Mouse (Mus musculus): Measurements from ENCODE around the gene Ndufa12. TPM values are rescaled to one million over a fixed set of nuclear protein-coding genes. Genes with fewer than 3 reads are reported as not detected.

Ndufa12 gene
- polyA plus RNA-seq, 2 experiments: 198 to 377 TPM

GRCm38 (mm10) chr10:94161051-94161765 is 37.3 kb upstream of the Ndufa12 start:
- no peak overlapping the region for H3K4me3 ChIP-seq (replicated peaks; ENCODE audit: low read length)
- no peak for DNase-seq (ENCODE audit: low spot score)
- H3K9me3 ChIP-seq (ENCODE audit: control insufficient read depth, low read length): no peaks in the 10 kb centered on the region
- no peaks in the 10 kb centered on the region for H3K27me3 ChIP-seq (ENCODE audit: control insufficient read depth, insufficient read depth, low read length)
- H3K4me1 ChIP-seq (ENCODE audit: control insufficient read depth, insufficient read depth, low read length): no peaks in the 10 kb centered on the region
- H3K4me2 ChIP-seq (replicated peaks; ENCODE audit: low read depth, low read length, severe bottlenecking): no peak overlapping the region
- no peak for ATAC-seq (ENCODE audit: low FRiP score, low read depth)
- 89% methylated on average over 5 of the region's 5 CpGs for WGBS
- H3K36me3 ChIP-seq (ENCODE audit: control insufficient read depth, insufficient read depth, low read length): peaks cover 60% of the 10 kb centered on the region
- no peak overlapping the region for H3K27ac ChIP-seq (replicated peaks; ENCODE audit: low read depth, low read length)
- no peak for TF ChIP-seq POLR2A (IDR thresholded peaks at IDR 0.05; ENCODE audit: borderline replicate concordance, extremely low read depth, insufficient read depth, insufficient read length)
- no peak overlapping the region for H3K9ac ChIP-seq (ENCODE audit: low read depth, low read length, severe bottlenecking)

- WGBS: 94% methylated on average over 7 of the region's 7 CpGs
- no peak overlapping the region for H3K27ac ChIP-seq (replicated peaks; ENCODE audit: low read depth, low read length)
- no peak overlapping the region for H3K9ac ChIP-seq (ENCODE audit: low read depth, low read length, severe bottlenecking)
- no peak for ATAC-seq (ENCODE audit: low FRiP score, low read depth)
- no peak overlapping the region for H3K4me2 ChIP-seq (replicated peaks; ENCODE audit: low read depth, low read length, severe bottlenecking)
- no peaks in the 10 kb centered on the region for H3K27me3 ChIP-seq (ENCODE audit: control insufficient read depth, insufficient read depth, low read length)
- H3K4me3 ChIP-seq (replicated peaks; ENCODE audit: low read length): no peak overlapping the region
- no peaks in the 10 kb centered on the region for H3K9me3 ChIP-seq (ENCODE audit: control insufficient read depth, low read length)
- DNase-seq (ENCODE audit: low spot score): no peak
- H3K36me3 ChIP-seq (ENCODE audit: control insufficient read depth, insufficient read depth, low read length): peaks cover 65% of the 10 kb centered on the region
- no peak for TF ChIP-seq POLR2A (IDR thresholded peaks at IDR 0.05; ENCODE audit: borderline replicate concordance, extremely low read depth, insufficient read depth, insufficient read length)
- no peaks in the 10 kb centered on the region for H3K4me1 ChIP-seq (ENCODE audit: control insufficient read depth, insufficient read depth, low read length)
These were observed 36.5 kb upstream of the Ndufa12 start for GRCm38 (mm10) chr10:94162031-94162430.

GRCm38 (mm10) chr10:94164104-94164845 is 34.2 kb upstream of the Ndufa12 start:
- no peaks in the 10 kb centered on the region for H3K27me3 ChIP-seq (ENCODE audit: control insufficient read depth, insufficient read depth, low read length)
- H3K4me2 ChIP-seq (replicated peaks; ENCODE audit: low read depth, low read length, severe bottlenecking): no peak overlapping the region
- peaks cover 74% of the 10 kb centered on the region for H3K36me3 ChIP-seq (ENCODE audit: control insufficient read depth, insufficient read depth, low read length)
- H3K9ac ChIP-seq (ENCODE audit: low read depth, low read length, severe bottlenecking): no peak overlapping the region
- H3K9me3 ChIP-seq (ENCODE audit: control insufficient read depth, low read length): no peaks in the 10 kb centered on the region
- no peak overlapping the region for H3K4me3 ChIP-seq (replicated peaks; ENCODE audit: low read length)
- WGBS: 80% methylated on average over 5 of the region's 5 CpGs
- ATAC-seq (ENCODE audit: low FRiP score, low read depth) (no peak), DNase-seq (ENCODE audit: low spot score) (no peak)
- no peak overlapping the region for H3K27ac ChIP-seq (replicated peaks; ENCODE audit: low read depth, low read length)
- no peaks in the 10 kb centered on the region for H3K4me1 ChIP-seq (ENCODE audit: control insufficient read depth, insufficient read depth, low read length)
- TF ChIP-seq POLR2A (IDR thresholded peaks at IDR 0.05; ENCODE audit: borderline replicate concordance, extremely low read depth, insufficient read depth, insufficient read length): no peak

GRCm38 (mm10) chr10:94165426-94165825 is 33.1 kb upstream of the Ndufa12 start:
- Histone ChIP-seq H3K9me3 (ENCODE audit: control insufficient read depth, low read length) (no peaks in the 10 kb centered on the region), H3K4me2 (replicated peaks; ENCODE audit: low read depth, low read length, severe bottlenecking) (no peak overlapping the region), H3K36me3 (ENCODE audit: control insufficient read depth, insufficient read depth, low read length) (peaks cover 75% of the 10 kb centered on the region), H3K27ac (replicated peaks; ENCODE audit: low read depth, low read length) (no peak overlapping the region), H3K27me3 (ENCODE audit: control insufficient read depth, insufficient read depth, low read length) (no peaks in the 10 kb centered on the region), H3K4me3 (replicated peaks; ENCODE audit: low read length) (no peak overlapping the region), H3K9ac (ENCODE audit: low read depth, low read length, severe bottlenecking) (no peak overlapping the region), H3K4me1 (ENCODE audit: control insufficient read depth, insufficient read depth, low read length) (no peaks in the 10 kb centered on the region)
- no peak for ATAC-seq (ENCODE audit: low FRiP score, low read depth)
- 81% methylated on average over 16 of the region's 16 CpGs for WGBS
- TF ChIP-seq POLR2A (IDR thresholded peaks at IDR 0.05; ENCODE audit: borderline replicate concordance, extremely low read depth, insufficient read depth, insufficient read length): no peak
- no peak for DNase-seq (ENCODE audit: low spot score)

- DNase-seq (ENCODE audit: low spot score) (no peak), ATAC-seq (ENCODE audit: low FRiP score, low read depth) (no peak)
- Histone ChIP-seq H3K27me3 (ENCODE audit: control insufficient read depth, insufficient read depth, low read length) (no peaks in the 10 kb centered on the region), H3K4me3 (replicated peaks; ENCODE audit: low read length) (no peak overlapping the region), H3K9me3 (ENCODE audit: control insufficient read depth, low read length) (no peaks in the 10 kb centered on the region), H3K27ac (replicated peaks; ENCODE audit: low read depth, low read length) (no peak overlapping the region), H3K9ac (ENCODE audit: low read depth, low read length, severe bottlenecking) (no peak overlapping the region), H3K4me2 (replicated peaks; ENCODE audit: low read depth, low read length, severe bottlenecking) (no peak overlapping the region), H3K4me1 (ENCODE audit: control insufficient read depth, insufficient read depth, low read length) (0 out of 2 replicates have a peak, but pooled peaks cover 3% of the 10 kb centered on the region), H3K36me3 (ENCODE audit: control insufficient read depth, insufficient read depth, low read length) (peaks cover 76% of the 10 kb centered on the region)
- no peak for TF ChIP-seq POLR2A (IDR thresholded peaks at IDR 0.05; ENCODE audit: borderline replicate concordance, extremely low read depth, insufficient read depth, insufficient read length)
- WGBS: 92% methylated on average over 11 of the region's 11 CpGs
These were observed 31.3 kb upstream of the Ndufa12 start for GRCm38 (mm10) chr10:94167051-94167750.

Measured in limb, embryonic 14.5 days (tissue).